Mouse (Mus musculus) heart, embryonic 11.5 days (tissue): ENCODE results near the gene Rufy3. TPM values are rescaled to one million over a fixed set of nuclear protein-coding genes. Genes with fewer than 3 reads are reported as not detected.
"Not testable (repeated sequence)": the region's sequence is repeated elsewhere in the genome, so short reads cannot be mapped to it uniquely, and the experiment has no call there.

Source experiments
- ATAC-seq: fragments of 200-750 bp; cut with Nextera tagmentation; replicated peaks from 2 replicates; pipeline ENCODE4 v1.8.0; 2017; ENCODE audit warnings: moderate library complexity; ENCODE audit not compliant: insufficient number of reproducible peaks, low FRiP score, low TSS enrichment
- H3K27ac ChIP-seq: fragments of 300-500 bp; sonication (generic); 2 replicates; pipeline ENCODE4 v1.5.1; 2014; ENCODE audit warnings: mild to moderate bottlenecking, low read depth, low read length
- H3K27me3 ChIP-seq: fragments of 300-500 bp; sonication (generic); 2 replicates; pipeline ENCODE4 v1.6.1; 2014; ENCODE audit warnings: mild to moderate bottlenecking, low read length, mixed read lengths; ENCODE audit not compliant: control insufficient read depth, insufficient read depth
- H3K36me3 ChIP-seq: fragments of 300-500 bp; sonication (generic); 2 replicates; pipeline ENCODE4 v1.6.1; 2014; ENCODE audit warnings: mild to moderate bottlenecking, low read length, moderate library complexity, mixed read lengths; ENCODE audit not compliant: control insufficient read depth, insufficient read depth
- H3K4me1 ChIP-seq: fragments of 300-500 bp; sonication (generic); 2 replicates; pipeline ENCODE4 v1.6.1; 2014; ENCODE audit warnings: low read length; ENCODE audit not compliant: control insufficient read depth, insufficient read depth
- H3K4me2 ChIP-seq: fragments of 300-500 bp; sonication (generic); 2 replicates; pipeline ENCODE4 v1.6.1; 2014; ENCODE audit warnings: mild to moderate bottlenecking, moderate library complexity
- H3K4me3 ChIP-seq: fragments of 300-500 bp; sonication (generic); 2 replicates; pipeline ENCODE4 v1.5.1; 2014; ENCODE audit warnings: low read depth, low read length
- H3K9ac ChIP-seq: fragments of 300-500 bp; sonication (generic); 2 replicates; pipeline ENCODE4 v1.6.1; 2014; ENCODE audit warnings: mild to moderate bottlenecking, low read depth, low read length, moderate library complexity
- H3K9me3 ChIP-seq: fragments of 300-500 bp; sonication (generic); replicated peaks from 2 replicates; pipeline ENCODE4 v1.6.1; 2016; ENCODE audit warnings: low read length; ENCODE audit not compliant: control insufficient read depth
- WGBS: fragments of 180-500 bp; shearing (Covaris S2); extraction: QIAGEN DNeasy Blood & Tissue Kit; methylation state at CpG from one replicate; pipeline ENCODE4 v1.1.7; 2014; ENCODE audit not compliant: insufficient replicate concordance; 5-methylcytosine and 5-hydroxymethylcytosine counted together
- polyA plus RNA-seq: library from polyadenylated mRNA; unstranded; fragments of >200 nt; fragmentation: Nextera tagmentation; extraction: Ambion mirVana; gene quantifications from 2 replicates; pipeline ENCODE4 v1.2.1, GENCODE M21; 2014

Rufy3 gene
- 13.0 and 15.0 TPM in 2 replicates for polyA plus RNA-seq

- Histone ChIP-seq H3K9ac (peak within 1 kb of the TSS; percentile 93), H3K9me3 (no peaks in the 10 kb centered on the region), H3K36me3 (no peaks in the 10 kb centered on the region), H3K4me1 (peaks cover 4% of the 10 kb centered on the region; the same call in 1 of the 2 replicates), H3K27ac (peak within 1 kb of the TSS; percentile 93), H3K27me3 (no peaks in the 10 kb centered on the region), H3K4me2 (peak within 1 kb of the TSS; percentile 73), H3K4me3 (peak within 1 kb of the TSS; percentile 93)
- ATAC-seq = peak; percentile 94
- WGBS = 0% methylated on average over 59 of the region's 71 CpGs
Measured at GRCm38 (mm10) chr5:88564501-88565147, at the start of gene Rufy3. Gene Rufy3, plus strand, starts transcription at chr5:88565040.

GRCm38 (mm10) chr5:88519232-88519631, 45.6 kb upstream of the Rufy3 start:
- ATAC-seq = no peak
- H3K4me2 ChIP-seq = no peak overlapping the region
- no peaks in the 10 kb centered on the region for H3K36me3 ChIP-seq
- H3K27ac ChIP-seq = no peak overlapping the region
- H3K9me3 ChIP-seq = no peaks in the 10 kb centered on the region
- WGBS = 5% methylated on average over 2 of the region's 2 CpGs
- H3K9ac ChIP-seq = no peak overlapping the region
- no peaks in the 10 kb centered on the region for H3K4me1 ChIP-seq
- no peaks in the 10 kb centered on the region for H3K27me3 ChIP-seq
- no peak overlapping the region for H3K4me3 ChIP-seq

- 77% methylated on average over 3 of the region's 3 CpGs for WGBS
- Histone ChIP-seq H3K36me3 (no peaks in the 10 kb centered on the region), H3K9ac (no peak within 1 kb of the TSS), H3K4me3 (no peak within 1 kb of the TSS), H3K27ac (no peak within 1 kb of the TSS), H3K9me3 (no peaks in the 10 kb centered on the region), H3K4me1 (0 out of 2 replicates have a peak, but pooled peaks cover under 1% of the 10 kb centered on the region), H3K4me2 (no peak within 1 kb of the TSS), H3K27me3 (no peaks in the 10 kb centered on the region)
- no peak for ATAC-seq
Measured at GRCm38 (mm10) chr5:88527657-88528056, 37.2 kb upstream of the Rufy3 start, which contains the start of gene Jchain. Gene Jchain, minus strand, starts transcription at chr5:88527891.

GRCm38 (mm10) chr5:88530908-88531307, 33.9 kb upstream of the Rufy3 start:
- H3K27ac ChIP-seq = no peak overlapping the region
- no peaks in the 10 kb centered on the region for H3K36me3 ChIP-seq
- 59% methylated on average over 1 of the region's 1 CpGs for WGBS
- H3K4me2 ChIP-seq = no peak overlapping the region
- H3K4me3 ChIP-seq = no peak overlapping the region
- no peak for ATAC-seq
- H3K9me3 ChIP-seq = no peaks in the 10 kb centered on the region
- H3K4me1 ChIP-seq = peaks cover 6% of the 10 kb centered on the region; the same call in 1 of the 2 replicates
- no peak overlapping the region for H3K9ac ChIP-seq
- no peaks in the 10 kb centered on the region for H3K27me3 ChIP-seq

GRCm38 (mm10) chr5:88534697-88535096, 30.1 kb upstream of the Rufy3 start:
- 70% methylated on average over 3 of the region's 3 CpGs for WGBS
- ATAC-seq = no peak

GRCm38 (mm10) chr5:88540845-88541244, 24.0 kb upstream of the Rufy3 start:
- Histone ChIP-seq H3K4me1 (no peaks in the 10 kb centered on the region), H3K27me3 (no peaks in the 10 kb centered on the region), H3K9ac (no peak overlapping the region), H3K27ac (no peak overlapping the region), H3K4me3 (no peak overlapping the region), H3K9me3 (no peaks in the 10 kb centered on the region), H3K4me2 (no peak overlapping the region), H3K36me3 (no peaks in the 10 kb centered on the region)
- no peak for ATAC-seq

More at GRCm38 (mm10) chr5:88534697-88535096, 30.1 kb upstream of the Rufy3 start:
- no peaks in the 10 kb centered on the region for H3K9me3 ChIP-seq
- peaks cover 6% of the 10 kb centered on the region; the same call in 1 of the 2 replicates for H3K4me1 ChIP-seq
- no peak overlapping the region for H3K9ac ChIP-seq
- no peak overlapping the region for H3K27ac ChIP-seq
- H3K4me2 ChIP-seq = no peak overlapping the region
- H3K4me3 ChIP-seq = no peak overlapping the region
- H3K36me3 ChIP-seq = no peaks in the 10 kb centered on the region
- no peaks in the 10 kb centered on the region for H3K27me3 ChIP-seq

GRCm38 (mm10) chr5:88542651-88543282, 22.1 kb upstream of the Rufy3 start:
- H3K27me3 ChIP-seq = no peaks in the 10 kb centered on the region
- H3K4me2 ChIP-seq = no peak overlapping the region
- no peaks in the 10 kb centered on the region for H3K9me3 ChIP-seq
- no peak overlapping the region for H3K9ac ChIP-seq
- H3K36me3 ChIP-seq = no peaks in the 10 kb centered on the region
- no peaks in the 10 kb centered on the region for H3K4me1 ChIP-seq
- H3K4me3 ChIP-seq = no peak overlapping the region
- no peak overlapping the region for H3K27ac ChIP-seq
- 59% methylated on average over 5 of the region's 5 CpGs for WGBS
- ATAC-seq = no peak

GRCm38 (mm10) chr5:88544411-88544810, 20.4 kb upstream of the Rufy3 start:
- H3K4me3 ChIP-seq, H3K36me3 ChIP-seq, ATAC-seq, H3K4me1 ChIP-seq, H3K9me3 ChIP-seq, H3K9ac ChIP-seq, H3K27ac ChIP-seq, H3K4me2 ChIP-seq, H3K27me3 ChIP-seq: not testable (repeated sequence)
- 83% methylated on average over 1 of the region's 1 CpGs for WGBS

GRCm38 (mm10) chr5:88545536-88545935, 19.3 kb upstream of the Rufy3 start:
- no peaks in the 10 kb centered on the region for H3K36me3 ChIP-seq
- 83% methylated on average over 7 of the region's 7 CpGs for WGBS
- H3K27me3 ChIP-seq = no peaks in the 10 kb centered on the region
- H3K4me3 ChIP-seq = no peak overlapping the region
- no peak overlapping the region for H3K4me2 ChIP-seq
- H3K27ac ChIP-seq = no peak overlapping the region
- H3K9me3 ChIP-seq = no peaks in the 10 kb centered on the region
- H3K9ac ChIP-seq = no peak overlapping the region
- no peak for ATAC-seq
- H3K4me1 ChIP-seq = no peaks in the 10 kb centered on the region
